Mouse (Mus musculus): Measurements from ENCODE around the gene Pik3ap1.
"Not testable (repeated sequence)": the region's sequence is repeated elsewhere in the genome, so short reads cannot be mapped to it uniquely, and the experiment has no call there.

Gene Pik3ap1

DNA sequence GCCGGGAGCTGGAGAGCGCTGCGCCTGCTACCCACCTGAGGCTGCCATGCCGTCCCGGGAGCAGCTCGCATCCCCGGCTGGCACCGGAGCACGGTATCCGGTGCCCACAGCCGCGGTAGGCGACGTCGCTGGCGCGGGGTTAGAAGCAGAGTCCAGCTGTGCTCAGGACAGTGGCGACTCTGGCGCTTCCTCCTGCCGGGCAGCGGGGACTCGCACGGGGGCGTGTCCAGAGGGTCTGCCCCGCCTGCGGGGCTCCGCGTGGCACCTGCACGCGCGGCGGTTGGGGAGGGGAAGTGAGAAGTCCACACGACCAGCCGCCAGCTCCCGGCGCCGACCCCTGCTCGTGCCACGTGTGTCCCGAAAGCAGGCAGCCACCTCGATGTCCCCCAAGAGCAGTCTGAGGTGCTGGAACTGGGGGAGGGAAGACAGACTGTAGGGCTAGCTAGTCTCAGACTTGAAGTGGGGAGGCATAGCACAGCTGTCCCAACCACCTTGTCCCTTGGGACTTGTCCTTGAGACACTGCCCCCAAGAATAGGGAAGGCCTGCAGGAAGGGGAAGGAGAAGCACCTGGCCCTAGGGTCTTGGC lies at the start of gene Pik3ap1:
Pik3ap1 (minus strand) TSS at position 181 of the 587 bp plus-strand sequence.
- DNase-seq (ENCODE audit: low spot score), result no peak

GRCm38 (mm10) chr19:41431512-41432164 lies 46.7 kb upstream of the Pik3ap1 start:
- DNase-seq (ENCODE audit: low spot score), result not testable (repeated sequence)

DNA sequence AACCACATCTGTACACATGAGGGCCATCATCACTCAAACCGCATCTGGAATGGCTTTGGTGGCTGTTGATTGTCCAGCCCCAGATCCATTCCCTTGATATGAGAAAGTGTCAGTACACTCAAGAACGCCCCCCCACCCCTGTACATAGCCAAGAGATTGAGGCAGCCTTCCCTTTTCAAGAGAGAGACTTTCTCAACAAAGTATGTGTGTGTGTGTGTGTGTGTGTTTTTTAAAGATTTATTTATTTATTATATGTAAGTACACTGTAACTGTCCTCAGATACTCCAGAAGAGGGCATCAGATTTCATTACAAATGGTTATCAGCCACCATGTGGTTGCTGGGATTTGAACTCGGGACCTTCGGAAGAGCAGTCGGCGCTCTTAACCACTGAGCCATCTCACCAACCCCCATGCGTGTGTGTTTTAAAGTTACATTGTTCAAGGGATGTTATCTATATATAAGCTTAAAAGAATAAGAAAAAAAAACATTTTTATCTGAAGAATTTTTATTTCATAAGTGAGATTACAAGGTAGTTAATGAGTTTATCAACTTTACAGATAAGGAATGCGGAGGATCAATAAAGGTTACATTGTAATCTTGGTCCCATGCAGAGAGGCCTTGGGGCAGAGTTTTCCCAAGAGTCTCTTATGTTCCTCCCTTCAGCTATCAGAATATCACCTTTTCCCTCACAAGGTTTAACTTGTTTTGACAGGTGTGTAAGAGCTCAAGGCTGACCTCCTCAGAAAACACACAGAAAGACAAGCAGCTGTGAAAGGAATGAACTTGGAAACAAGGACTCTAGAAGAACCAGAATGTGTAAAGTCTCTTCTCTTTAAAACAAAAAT lies 41.2 kb upstream of the Pik3ap1 start:
- not testable (repeated sequence) for DNase-seq (ENCODE audit: low spot score)

DNA sequence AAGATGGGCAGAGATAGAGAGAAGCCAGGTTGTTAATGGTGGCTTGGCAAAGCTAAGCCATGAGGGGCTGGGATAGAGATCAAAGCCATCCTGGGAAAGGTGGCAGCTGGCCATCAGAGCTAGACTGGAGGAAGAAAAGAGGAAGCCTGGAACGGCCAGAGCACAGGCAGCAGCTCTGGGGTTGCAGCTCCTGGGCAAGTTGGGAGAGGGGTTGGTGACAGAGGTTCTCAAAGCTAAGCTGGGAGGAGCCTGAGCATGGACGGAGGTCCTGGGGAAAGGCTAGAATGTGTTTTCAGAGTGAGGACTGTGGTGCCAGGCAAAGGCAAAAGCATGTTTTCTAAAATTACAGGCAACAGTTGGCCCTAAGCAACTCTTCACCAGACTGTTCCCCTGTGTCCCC lies 36.4 kb upstream of the Pik3ap1 start:
- DNase-seq (ENCODE audit: low spot score), result no peak

- DNase-seq (ENCODE audit: low spot score), result no peak
These were observed 33.9 kb upstream of the Pik3ap1 start for GRCm38 (mm10) chr19:41418786-41419185.

GRCm38 (mm10) chr19:41417995-41418394 lies 33.1 kb upstream of the Pik3ap1 start:
- no peak for DNase-seq (ENCODE audit: low spot score)

DNA sequence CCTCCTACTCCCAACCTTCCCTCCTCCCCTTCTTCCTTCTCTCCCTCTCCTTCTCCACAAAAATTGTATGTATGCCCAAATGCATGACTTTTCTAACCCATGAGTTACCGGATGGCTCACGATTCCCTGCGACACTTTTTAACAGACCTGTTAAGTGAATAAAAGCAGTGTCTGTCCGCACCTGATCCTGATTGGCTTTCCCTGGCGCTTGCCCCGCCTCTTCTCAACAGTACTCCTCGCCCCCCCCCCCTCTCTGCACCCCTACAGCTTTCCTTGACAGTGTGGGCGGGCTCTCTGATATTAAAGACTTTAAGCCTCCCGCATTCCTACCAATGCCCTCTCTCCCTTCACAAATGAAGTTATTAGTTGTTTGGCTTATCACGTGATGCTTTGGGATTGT lies 31.3 kb upstream of the Pik3ap1 start:
- no peak for DNase-seq (ENCODE audit: low spot score)

DNA sequence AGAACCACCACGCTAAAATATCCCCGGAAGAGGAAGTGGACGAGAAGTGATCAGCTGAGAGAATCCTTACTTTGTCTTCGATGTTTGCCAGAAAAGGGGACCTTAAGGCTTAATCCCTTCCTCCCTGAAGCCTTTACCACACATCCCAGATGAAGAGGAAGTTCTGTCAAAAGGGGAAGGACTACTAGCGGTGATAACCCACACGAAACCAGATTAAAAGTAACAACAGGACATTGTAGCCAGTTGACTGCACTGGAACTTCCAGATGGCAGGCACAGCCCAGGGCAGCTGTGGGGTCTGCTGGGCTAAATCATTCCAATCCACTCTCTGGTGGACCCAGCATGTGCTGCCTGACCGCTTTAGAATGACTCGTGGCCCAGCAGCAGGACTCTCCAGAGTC lies 17.7 kb upstream of the Pik3ap1 start:
- no peak for DNase-seq (ENCODE audit: low spot score)

DNA sequence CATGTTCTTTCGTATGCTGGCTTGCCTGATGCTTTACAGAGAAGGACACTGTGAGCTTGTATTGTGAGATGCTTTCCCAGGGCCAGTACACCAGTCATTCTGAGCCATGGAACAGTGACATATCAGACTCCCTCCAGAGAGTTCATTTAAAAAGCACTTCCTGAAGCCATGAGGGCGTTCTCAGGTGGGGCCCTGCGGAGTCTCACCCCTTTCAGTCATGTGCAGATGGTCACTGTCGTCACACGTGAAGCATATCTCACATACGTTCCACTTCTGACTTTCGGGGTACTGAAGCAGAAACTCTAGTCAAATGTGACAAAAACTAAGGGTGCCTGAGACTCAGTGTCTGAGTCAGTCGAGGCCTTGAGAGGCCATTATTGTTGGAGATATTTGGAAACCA lies 6.0 kb upstream of the Pik3ap1 start:
- DNase-seq (ENCODE audit: low spot score), result peak; percentile 27

DNA sequence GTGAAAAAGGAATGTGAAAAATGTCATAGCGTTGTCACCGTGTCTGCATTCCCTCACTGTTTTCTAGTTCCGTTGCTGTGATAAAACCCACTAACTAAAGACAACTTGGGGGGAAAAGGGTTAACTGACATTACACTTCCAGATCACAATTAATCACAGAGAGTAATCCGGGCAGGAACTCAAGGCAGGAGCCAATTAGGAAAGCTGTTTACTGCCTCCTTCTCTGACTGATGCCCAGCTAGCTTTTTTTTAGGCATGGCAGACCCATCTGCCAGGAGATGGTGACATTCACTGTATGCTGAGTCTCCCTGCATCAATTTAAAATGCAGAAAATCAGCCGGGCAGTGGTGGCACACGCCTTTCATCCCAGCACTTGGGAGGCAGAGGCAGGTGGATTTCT lies 4.4 kb upstream of the Pik3ap1 start:
- no peak for DNase-seq (ENCODE audit: low spot score)

DNA sequence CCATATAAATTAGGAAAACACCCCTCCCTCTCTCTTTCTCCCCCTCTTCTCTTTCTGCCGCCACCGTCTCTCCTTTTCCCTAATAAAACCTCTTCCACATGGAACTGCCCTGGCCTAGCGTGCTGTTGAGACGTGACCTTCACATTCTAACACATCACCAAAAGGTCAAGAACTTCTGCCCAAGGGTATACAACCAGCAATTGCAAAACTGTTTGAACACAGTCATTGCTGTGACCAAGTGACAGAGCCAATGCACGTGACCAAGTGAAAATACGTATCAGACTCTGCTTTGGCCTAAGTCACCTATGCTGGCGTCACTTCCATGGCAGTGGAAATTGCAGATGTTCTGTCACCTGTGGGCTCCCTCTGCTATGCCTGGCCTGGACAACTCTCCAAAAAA lies 3.3 kb upstream of the Pik3ap1 start:
- no peak for DNase-seq (ENCODE audit: low spot score)

GRCm38 (mm10) chr19:41387262-41387661 lies 2.4 kb upstream of the Pik3ap1 start:
- DNase-seq (ENCODE audit: low spot score), result no peak

DNA sequence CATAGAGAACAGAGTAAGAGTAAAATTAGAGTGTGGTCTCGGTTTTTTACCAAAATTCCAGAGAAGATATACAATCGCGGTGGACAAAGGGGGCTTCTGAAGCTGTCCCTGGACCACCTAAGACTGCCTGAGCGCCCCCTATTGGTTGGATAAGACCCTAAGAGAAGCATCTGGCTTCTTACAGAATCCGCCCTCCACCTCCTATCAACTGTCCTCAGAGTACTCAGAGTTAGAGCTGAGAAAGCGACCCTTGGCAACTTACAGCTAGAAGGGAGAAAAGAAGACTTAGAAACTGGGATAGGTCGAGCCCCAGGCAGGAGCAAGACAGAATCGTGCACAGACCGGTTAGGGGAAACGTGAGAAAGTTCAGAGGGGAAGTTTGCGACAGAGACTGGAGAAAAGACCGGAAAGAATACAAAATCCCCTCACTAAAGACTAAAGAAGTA lies 473 bp downstream of the Pik3ap1 start:
- DNase-seq (ENCODE audit: low spot score), result no peak

- DNase-seq (ENCODE audit: low spot score), result no peak
These were observed 2.4 kb downstream of the Pik3ap1 start for GRCm38 (mm10) chr19:41382391-41382978.

GRCm38 (mm10) chr19:41381581-41382239 lies 3.2 kb downstream of the Pik3ap1 start:
- no peak for DNase-seq (ENCODE audit: low spot score)

GRCm38 (mm10) chr19:41379195-41379594 lies 5.7 kb downstream of the Pik3ap1 start:
- no peak for DNase-seq (ENCODE audit: low spot score)

DNA sequence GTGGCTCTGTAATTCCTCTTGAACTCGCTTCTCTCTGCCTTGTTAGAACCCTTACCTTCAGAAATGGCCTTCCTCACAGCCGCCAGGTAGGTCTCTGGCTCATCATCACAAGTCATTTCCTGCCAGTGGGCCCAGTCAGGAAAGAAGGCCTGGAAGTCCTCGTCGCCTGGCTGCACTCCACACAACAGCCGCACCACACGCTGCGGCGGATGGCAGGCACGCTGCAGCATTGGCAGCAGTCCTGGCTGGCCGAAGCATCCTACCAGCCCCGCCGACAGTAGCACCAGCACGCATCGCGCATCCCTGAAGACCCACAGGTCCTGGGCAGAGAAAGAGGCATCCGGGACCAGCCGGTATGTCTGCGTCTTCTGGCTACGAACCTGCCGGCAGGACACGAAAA lies 9.1 kb downstream of the Pik3ap1 start:
- DNase-seq (ENCODE audit: low spot score), result no peak

DNA sequence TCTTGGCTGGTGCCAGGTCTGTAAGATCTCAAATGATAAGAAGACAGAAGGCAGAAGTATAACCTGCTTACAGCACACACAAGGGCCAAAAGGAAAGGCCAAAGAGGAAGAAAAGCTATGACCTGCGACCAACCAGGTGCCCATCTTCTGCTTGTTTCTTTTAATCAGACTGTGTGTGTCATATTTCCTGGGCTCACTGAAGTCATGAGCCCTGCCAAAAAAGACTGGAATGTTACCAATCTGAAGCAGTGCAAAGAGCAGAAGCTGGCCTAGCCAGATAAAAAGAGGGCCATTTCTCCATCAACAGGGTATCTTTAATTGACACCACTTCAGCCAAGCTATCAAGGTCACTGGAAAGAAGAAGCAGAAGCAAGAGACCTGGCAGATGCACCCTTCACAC lies 9.8 kb downstream of the Pik3ap1 start:
- DNase-seq (ENCODE audit: low spot score), result no peak

DNA sequence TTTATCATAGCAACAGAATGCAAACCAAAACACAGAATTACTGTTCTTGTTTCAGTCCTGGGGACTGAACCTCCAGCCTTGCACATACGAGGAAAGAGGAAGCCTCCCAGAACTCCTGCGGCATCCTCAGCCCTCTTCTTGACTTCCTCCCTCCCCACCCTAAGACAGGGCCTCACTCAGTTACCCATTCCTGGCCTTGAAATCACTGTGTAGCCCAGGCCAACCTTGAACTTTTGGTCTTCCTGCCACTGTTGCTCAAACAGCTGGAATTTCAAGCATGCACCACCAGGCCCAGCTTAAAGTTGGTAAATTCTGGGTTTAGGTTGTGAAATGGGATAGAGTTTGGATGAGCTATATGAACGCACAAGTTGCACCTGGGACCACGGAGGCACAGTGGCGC lies 10.2 kb downstream of the Pik3ap1 start:
- no peak for DNase-seq (ENCODE audit: low spot score)

- DNase-seq (ENCODE audit: low spot score), result no peak
These were observed 12.6 kb downstream of the Pik3ap1 start for GRCm38 (mm10) chr19:41372322-41372721.

GRCm38 (mm10) chr19:41371373-41371772 lies 13.5 kb downstream of the Pik3ap1 start:
- DNase-seq (ENCODE audit: low spot score), result no peak

Data from spleen, adult 12 weeks (tissue).